Mouse (Mus musculus): ENCODE results near the gene Mtmr12.

- TF ChIP-seq CTCF (IDR thresholded peaks at IDR 0.05; ENCODE audit: low read depth, low read length): no peak
- TF ChIP-seq POLR2A (IDR thresholded peaks at IDR 0.05; ENCODE audit: extremely low read depth, insufficient read depth, low read length): no peak
Observed at GRCm38 (mm10) chr15:12193880-12194816, 10.7 kb upstream of the Mtmr12 start.

Measured in liver, adult 2 months (tissue).